19 mouse cellular contexts compared by ENCODE assay signal in genomic region chr10:66912440-66912839, GRCm38 (mm10).
DNase-seq lines count a peak whose midpoint lies in the region; ATAC-seq and TF ChIP-seq lines count a peak whose summit lies in the region.
"Had no signal": no experiment of that assay in that cellular context is flagged by ENCODE, and none has a peak within 500 bp of the region (broad histone marks: within the 10 kb centered on the region; RNA-seq: fewer than 3 reads in every experiment).

No protein-coding gene starts in this region.

- no peaks in the 10 kb centered on the region for H3K36me3 ChIP-seq in forebrain, postnatal 0 days (ENCODE audit: insufficient read depth)
- no peaks in the 10 kb centered on the region for H3K36me3 ChIP-seq in forebrain, embryonic 13.5 days (ENCODE audit: poor library complexity, severe bottlenecking)
- H3K36me3 ChIP-seq in ES-Bruce4 (ENCODE audit: control insufficient read depth, insufficient read depth, low read length, poor library complexity, severe bottlenecking): no peaks in the 10 kb centered on the region
- no peaks in the 10 kb centered on the region for H3K36me3 ChIP-seq in kidney, embryonic 15.5 days
- H3K36me3 ChIP-seq: forebrain, embryonic 10.5 days; G1E; heart, embryonic 10.5 days; hindbrain, embryonic 12.5 days; hindbrain, embryonic 15.5 days had no signal

- no peak overlapping the region for H3K4me2 ChIP-seq in forebrain, postnatal 0 days (ENCODE audit: low read depth)
- H3K4me2 ChIP-seq in forebrain, embryonic 13.5 days: no peak overlapping the region
- no peak overlapping the region for H3K4me2 ChIP-seq in kidney, embryonic 15.5 days
- H3K4me2 ChIP-seq: hindbrain, embryonic 12.5 days; hindbrain, embryonic 15.5 days had no signal

- H3K4me3 ChIP-seq in forebrain, postnatal 0 days (ENCODE audit: low read depth, low read length): no peak overlapping the region
- H3K4me3 ChIP-seq in forebrain, embryonic 13.5 days: no peak overlapping the region
- peak overlapping the region; percentile 23; the same call in 1 of the 2 replicates for H3K4me3 ChIP-seq in ES-Bruce4 (ENCODE audit: low read depth, low read length)
- no peak overlapping the region for H3K4me3 ChIP-seq in kidney, embryonic 15.5 days (replicated peaks)
- H3K4me3 ChIP-seq: forebrain, embryonic 10.5 days; heart, adult 2 months; hindbrain, embryonic 12.5 days; hindbrain, embryonic 15.5 days had no signal

- no peak for TF ChIP-seq CTCF in forebrain, postnatal 0 days (IDR thresholded peaks at IDR 0.05; ENCODE audit: low read depth)
- no peak for TF ChIP-seq CTCF in ES-Bruce4 (IDR thresholded peaks at IDR 0.05; ENCODE audit: low read depth, low read length)

- H3K27ac ChIP-seq in forebrain, postnatal 0 days (ENCODE audit: low read depth, low read length): peak overlapping the region; percentile 57; the same call in 1 of the 2 replicates
- H3K27ac ChIP-seq in forebrain, embryonic 13.5 days: no peak overlapping the region
- peak overlapping the region; percentile 13; the same call in 1 of the 2 replicates for H3K27ac ChIP-seq in ES-Bruce4 (ENCODE audit: insufficient read depth, low read length)
- no peak overlapping the region for H3K27ac ChIP-seq in kidney, embryonic 15.5 days
- H3K27ac ChIP-seq: hindbrain, embryonic 12.5 days had no signal

- no peak for TF ChIP-seq POLR2A in ES-Bruce4 (IDR thresholded peaks at IDR 0.05; ENCODE audit: insufficient read depth, low read length)

- no peak for DNase-seq in forebrain, postnatal 0 days
- DNase-seq in right cerebral cortex, postnatal 10 days (ENCODE audit: low spot score in 2 of 2): peak; percentile 53 to 66
- no peak for DNase-seq in right cerebral cortex, postnatal 36 days (ENCODE audit: low spot score in 2 of 2)
- DNase-seq: cerebellum, adult 18-20 months; cerebellum, adult 9-10 months; cerebellum, postnatal 14 days; gastrocnemius, postnatal 10 days; gastrocnemius, postnatal 36 days had no signal

- no peaks in the 10 kb centered on the region for H3K9me3 ChIP-seq in forebrain, postnatal 0 days (ENCODE audit: low read length)
- no peaks in the 10 kb centered on the region for H3K9me3 ChIP-seq in forebrain, embryonic 13.5 days (replicated peaks)
- H3K9me3 ChIP-seq in ES-Bruce4 (replicated peaks; ENCODE audit: control insufficient read depth, insufficient read depth, low read length, poor library complexity, severe bottlenecking): no peaks in the 10 kb centered on the region
- H3K9me3 ChIP-seq in kidney, embryonic 15.5 days (replicated peaks): no peaks in the 10 kb centered on the region
- H3K9me3 ChIP-seq: forebrain, embryonic 10.5 days; G1E; heart, embryonic 10.5 days; hindbrain, embryonic 12.5 days; hindbrain, embryonic 15.5 days had no signal

- ATAC-seq in forebrain, postnatal 0 days: peak; percentile 38; the same call in 1 of the 2 replicates
- no peak for ATAC-seq in forebrain, embryonic 13.5 days
- no peak for ATAC-seq in kidney, embryonic 15.5 days (replicated peaks; ENCODE audit: low FRiP score)
- ATAC-seq: CD4-positive, CD25-positive, alpha-beta regulatory T cell, adult 4 months; Patski had no signal

- WGBS in forebrain, postnatal 0 days: 60% methylated on average over 4 of the region's 4 CpGs
- WGBS in forebrain, embryonic 13.5 days: 85% methylated on average over 4 of the region's 4 CpGs
- 79% methylated on average over 4 of the region's 4 CpGs for WGBS in kidney, embryonic 15.5 days

- H3K27me3 ChIP-seq in forebrain, postnatal 0 days (ENCODE audit: insufficient read depth, low read length): no peaks in the 10 kb centered on the region
- H3K27me3 ChIP-seq in forebrain, embryonic 13.5 days: no peaks in the 10 kb centered on the region
- no peaks in the 10 kb centered on the region for H3K27me3 ChIP-seq in ES-Bruce4 (ENCODE audit: control insufficient read depth, insufficient read depth, low read length, poor library complexity, severe bottlenecking)
- no peaks in the 10 kb centered on the region for H3K27me3 ChIP-seq in kidney, embryonic 15.5 days
- H3K27me3 ChIP-seq: hindbrain, embryonic 12.5 days; hindbrain, embryonic 15.5 days; Patski had no signal

- TF ChIP-seq EP300 in ES-Bruce4 (IDR thresholded peaks at IDR 0.05; ENCODE audit: insufficient read depth, low read depth, low read length): no peak

- H3K4me1 ChIP-seq in forebrain, postnatal 0 days (ENCODE audit: insufficient read depth): peaks cover 13% of the 10 kb centered on the region
- H3K4me1 ChIP-seq in forebrain, embryonic 13.5 days: peaks cover 38% of the 10 kb centered on the region
- H3K4me1 ChIP-seq in ES-Bruce4 (ENCODE audit: control insufficient read depth, insufficient read depth, low read length): peaks cover 3% of the 10 kb centered on the region
- H3K4me1 ChIP-seq in kidney, embryonic 15.5 days: peaks cover 54% of the 10 kb centered on the region

- no peak overlapping the region for H3K9ac ChIP-seq in forebrain, postnatal 0 days
- no peak overlapping the region for H3K9ac ChIP-seq in forebrain, embryonic 13.5 days
- no peak overlapping the region for H3K9ac ChIP-seq in ES-Bruce4 (ENCODE audit: low read depth, poor library complexity, severe bottlenecking)
- no peak overlapping the region for H3K9ac ChIP-seq in kidney, embryonic 15.5 days
- H3K9ac ChIP-seq: hindbrain, embryonic 12.5 days; hindbrain, embryonic 15.5 days had no signal

Comparison
In these comparisons a context has a peak if more than half of its experiments do, and no peak if none do; other contexts are left out.
1. DNase-seq: peak in right cerebral cortex, postnatal 10 days (2 of 2); none in forebrain, postnatal 0 days (single experiment) and right cerebral cortex, postnatal 36 days (0 of 2).
2. H3K27ac ChIP-seq: peak in forebrain, postnatal 0 days (single experiment) and ES-Bruce4 (single experiment); none in forebrain, embryonic 13.5 days (single experiment) and kidney, embryonic 15.5 days (single experiment).